Mouse (Mus musculus) MEL (cell line): Measurements from ENCODE around the gene Fbp1. TPM values are rescaled to one million over a fixed set of nuclear protein-coding genes. Genes with fewer than 3 reads are reported as not detected.

ENCODE experiments used
- DNase-seq: peaks from one replicate; pipeline ENCODE4 v3.0.0; 2011; ENCODE audit warnings: low read depth, low spot score
- H3K27ac ChIP-seq: 2 replicates; pipeline ENCODE4 v1.5.1; 2012; ENCODE audit warnings: low read depth, mild to moderate bottlenecking, control low read depth, low read length, moderate library complexity; ENCODE audit not compliant: control insufficient read depth
- H3K27me3 ChIP-seq, 2 experiments: fragments of 150-350 bp in 1 of 2; sonication (generic) in 1 of 2; 2 replicates each; pipeline ENCODE4 v1.6.1; 2012; ENCODE audit warnings: low read length in 2 of 2, mild to moderate bottlenecking in 2 of 2, improper control_type of control experiment in 1 of 2, moderate library complexity in 1 of 2; ENCODE audit not compliant: insufficient read depth in 2 of 2, control insufficient read depth in 1 of 2
- H3K36me3 ChIP-seq, 2 experiments: 2 replicates each; pipeline ENCODE4 v1.6.1; 2012 to 2014; ENCODE audit warnings: low read length in 2 of 2, improper control_type of control experiment in 1 of 2, inconsistent platforms in 1 of 2, mild to moderate bottlenecking in 1 of 2; ENCODE audit not compliant: insufficient read depth in 2 of 2, control insufficient read depth in 1 of 2
- H3K4me1 ChIP-seq, 2 experiments: fragments of 150-350 bp in 1 of 2; sonication (generic) in 1 of 2; 2 replicates each; pipeline ENCODE4 v1.6.1; 2012; ENCODE audit warnings: low read length in 2 of 2, improper control_type of control experiment in 1 of 2, mild to moderate bottlenecking in 1 of 2; ENCODE audit not compliant: insufficient read depth in 2 of 2, control insufficient read depth in 1 of 2
- H3K4me3 ChIP-seq, 2 experiments: fragments of 150-350 bp in 1 of 2; sonication (generic) in 1 of 2; 2 replicates each; pipeline ENCODE4 v1.5.1; 2012; ENCODE audit warnings: low read depth in 2 of 2, low read length in 2 of 2, mild to moderate bottlenecking in 2 of 2, moderate library complexity in 2 of 2, control low read depth in 1 of 2, improper control_type of control experiment in 1 of 2; ENCODE audit not compliant: control insufficient read depth in 1 of 2, insufficient read depth in 1 of 2
- H3K79me2 ChIP-seq: 2 replicates; pipeline ENCODE4 v1.6.1; 2012; ENCODE audit warnings: mild to moderate bottlenecking, low read length, moderate library complexity; ENCODE audit not compliant: control insufficient read depth, poor library complexity, insufficient read depth
- H3K9ac ChIP-seq: 2 replicates; pipeline ENCODE4 v1.6.1; 2012; ENCODE audit warnings: low read depth, mild to moderate bottlenecking, control low read depth, low read length, moderate library complexity; ENCODE audit not compliant: control insufficient read depth, poor library complexity, severe bottlenecking
- H3K9me3 ChIP-seq: fragments of 150-350 bp; sonication (generic); replicated peaks from 2 replicates; pipeline ENCODE4 v1.6.1; 2012; ENCODE audit warnings: mild to moderate bottlenecking, low read length, improper control_type of control experiment, moderate library complexity; ENCODE audit not compliant: insufficient read depth
- BHLHE40 ChIP-seq: IDR thresholded peaks from 2 replicates; pipeline ENCODE4 v1.6.1; 2012; ENCODE audit warnings: low read depth, mild to moderate bottlenecking, inconsistent platforms, low read length, improper control_type of control experiment, borderline replicate concordance
- CHD2 ChIP-seq: IDR thresholded peaks from 2 replicates; pipeline ENCODE4 v1.6.1; 2011; ENCODE audit warnings: low read length, improper control_type of control experiment
- CTCF ChIP-seq, 3 experiments: IDR thresholded peaks in 2 of 3; conservative IDR thresholded peaks in 1 of 3; 2 replicates each; pipeline ENCODE4 v1.5.1; 2011 to 2012; ENCODE audit warnings: low read length in 3 of 3, low read depth in 2 of 3, mild to moderate bottlenecking in 2 of 3, improper control_type of control experiment in 1 of 3, inconsistent platforms in 1 of 3, mixed read lengths in 1 of 3, moderate library complexity in 1 of 3; ENCODE audit not compliant: control insufficient read depth in 1 of 3, insufficient read depth in 1 of 3, poor library complexity in 1 of 3, severe bottlenecking in 1 of 3
- ELF1 ChIP-seq: IDR thresholded peaks from 2 replicates; pipeline ENCODE4 v1.6.1; 2014; ENCODE audit warnings: low read depth, mild to moderate bottlenecking, inconsistent platforms, low read length, improper control_type of control experiment, moderate library complexity
- EP300 ChIP-seq, 2 experiments: IDR thresholded peaks; 2 replicates each; pipeline ENCODE4 v1.6.1; 2011; ENCODE audit warnings: improper control_type of control experiment in 2 of 2, low read length in 2 of 2, low read depth in 1 of 2, mild to moderate bottlenecking in 1 of 2
- ETS1 ChIP-seq: IDR thresholded peaks from 2 replicates; pipeline ENCODE4 v1.6.1; 2012; ENCODE audit warnings: low read depth, mild to moderate bottlenecking, inconsistent platforms, low read length, improper control_type of control experiment, moderate library complexity
- GABPA ChIP-seq: IDR thresholded peaks from 2 replicates; pipeline ENCODE4 v1.6.1; 2012; ENCODE audit warnings: low read depth, mild to moderate bottlenecking, inconsistent platforms, low read length, improper control_type of control experiment, moderate library complexity
- HCFC1 ChIP-seq: IDR thresholded peaks from 2 replicates; pipeline ENCODE4 v1.6.1; 2012; ENCODE audit warnings: low read depth, mild to moderate bottlenecking, inconsistent platforms, low read length, improper control_type of control experiment, moderate library complexity
- JUND ChIP-seq: IDR thresholded peaks from 2 replicates; pipeline ENCODE4 v1.6.1; 2011; ENCODE audit warnings: low read depth, mild to moderate bottlenecking, improper control_type of control experiment, low read length
- MAFK ChIP-seq: IDR thresholded peaks from 2 replicates; pipeline ENCODE4 v1.6.1; 2011; ENCODE audit warnings: low read depth, mild to moderate bottlenecking, low read length, improper control_type of control experiment, borderline replicate concordance
- MAX ChIP-seq: IDR thresholded peaks from 2 replicates; pipeline ENCODE4 v1.6.1; 2011; ENCODE audit warnings: low read length, improper control_type of control experiment
- MAZ ChIP-seq: IDR thresholded peaks from 2 replicates; pipeline ENCODE4 v1.6.1; 2012; ENCODE audit warnings: low read depth, mild to moderate bottlenecking, inconsistent platforms, low read length, improper control_type of control experiment
- MEF2A ChIP-seq: IDR thresholded peaks from 2 replicates; pipeline ENCODE4 v1.6.1; 2014; ENCODE audit warnings: low read depth, mild to moderate bottlenecking, inconsistent platforms, low read length, improper control_type of control experiment; ENCODE audit not compliant: poor library complexity, insufficient replicate concordance, severe bottlenecking; ENCODE audit errors: extremely low read depth
- MXI1 ChIP-seq: IDR thresholded peaks from 2 replicates; pipeline ENCODE4 v1.6.1; 2011; ENCODE audit warnings: mild to moderate bottlenecking, low read depth, low read length, improper control_type of control experiment
- MYB ChIP-seq: IDR thresholded peaks from 2 replicates; pipeline ENCODE4 v1.6.1; 2011; ENCODE audit warnings: mild to moderate bottlenecking, low read depth, low read length, improper control_type of control experiment
- NRF1 ChIP-seq: IDR thresholded peaks from 2 replicates; pipeline ENCODE4 v1.6.1; 2014; ENCODE audit warnings: low read depth, mild to moderate bottlenecking, inconsistent platforms, low read length, improper control_type of control experiment, moderate library complexity; ENCODE audit not compliant: poor library complexity, insufficient read depth, severe bottlenecking
- POLR2A ChIP-seq, 2 experiments: IDR thresholded peaks; 2 replicates each; pipeline ENCODE4 v1.6.1; 2011 to 2012; ENCODE audit warnings: low read length in 2 of 2, mild to moderate bottlenecking in 2 of 2, control low read depth in 1 of 2, improper control_type of control experiment in 1 of 2, low read depth in 1 of 2, moderate library complexity in 1 of 2; ENCODE audit not compliant: control insufficient read depth in 1 of 2, insufficient read depth in 1 of 2, poor library complexity in 1 of 2
- POLR2AphosphoS2 ChIP-seq: IDR thresholded peaks from 2 replicates; pipeline ENCODE4 v1.6.1; 2011; ENCODE audit warnings: low read length, improper control_type of control experiment
- RCOR1 ChIP-seq: IDR thresholded peaks from 2 replicates; pipeline ENCODE4 v1.6.1; 2012; ENCODE audit warnings: low read depth, mild to moderate bottlenecking, inconsistent platforms, low read length, improper control_type of control experiment
- SMC3 ChIP-seq: IDR thresholded peaks from 2 replicates; pipeline ENCODE4 v1.6.1; 2011; ENCODE audit warnings: low read depth, low read length, improper control_type of control experiment
- TAL1 ChIP-seq: IDR thresholded peaks from 2 replicates; pipeline ENCODE4 v1.6.1; 2012; ENCODE audit warnings: mild to moderate bottlenecking, inconsistent platforms, low read length, moderate library complexity, mixed read lengths
- TCF12 ChIP-seq: IDR thresholded peaks from 2 replicates; pipeline ENCODE4 v1.6.1; 2014; ENCODE audit warnings: low read depth, mild to moderate bottlenecking, inconsistent platforms, low read length, improper control_type of control experiment, moderate library complexity
- UBTF ChIP-seq: IDR thresholded peaks from 2 replicates; pipeline ENCODE4 v1.6.1; 2012; ENCODE audit warnings: low read depth, mild to moderate bottlenecking, inconsistent platforms, low read length, improper control_type of control experiment, moderate library complexity, borderline replicate concordance; ENCODE audit not compliant: insufficient read depth
- USF1 ChIP-seq: IDR thresholded peaks from 2 replicates; pipeline ENCODE4 v1.6.1; 2014; ENCODE audit warnings: low read depth, mild to moderate bottlenecking, inconsistent platforms, low read length, improper control_type of control experiment, moderate library complexity
- USF2 ChIP-seq, 2 experiments: IDR thresholded peaks; 2 replicates each; pipeline ENCODE4 v1.6.1; 2011 to 2012; ENCODE audit warnings: improper control_type of control experiment in 2 of 2, low read length in 2 of 2, borderline replicate concordance in 1 of 2, inconsistent platforms in 1 of 2, low read depth in 1 of 2, mild to moderate bottlenecking in 1 of 2; ENCODE audit not compliant: insufficient read depth in 1 of 2
- ZC3H11A ChIP-seq: IDR thresholded peaks from 2 replicates; pipeline ENCODE4 v1.6.1; 2012; ENCODE audit warnings: low read depth, mild to moderate bottlenecking, inconsistent platforms, low read length, improper control_type of control experiment
- ZNF384 ChIP-seq: IDR thresholded peaks from 2 replicates; pipeline ENCODE4 v1.6.1; 2012; ENCODE audit warnings: low read depth, mild to moderate bottlenecking, inconsistent platforms, low read length, improper control_type of control experiment
- polyA plus RNA-seq, 2 experiments: library from polyadenylated mRNA; stranded (reverse) in 1 of 2; unstranded in 1 of 2; fragments of >175 nt in 1 of 2; fragments of >200 nt in 1 of 2; gene quantifications; 2 replicates each; pipeline versions ENCODE4 v1.2.1 to v1.2.4; 2012; ENCODE audit warnings: low replicate concordance in 2 of 2, low read depth in 1 of 2; ENCODE audit not compliant: insufficient read length in 2 of 2, insufficient read depth in 1 of 2, missing spikeins in 1 of 2
- total RNA-seq: library from RNA; depleted of rRNA; stranded (reverse); fragments of 300-350 nt; gene quantifications from 2 replicates; pipeline ENCODE4 v1.2.3, GENCODE M21; 2012

Gene Fbp1
- total and polyA plus RNA-seq, 3 experiments, result not detected

DNA sequence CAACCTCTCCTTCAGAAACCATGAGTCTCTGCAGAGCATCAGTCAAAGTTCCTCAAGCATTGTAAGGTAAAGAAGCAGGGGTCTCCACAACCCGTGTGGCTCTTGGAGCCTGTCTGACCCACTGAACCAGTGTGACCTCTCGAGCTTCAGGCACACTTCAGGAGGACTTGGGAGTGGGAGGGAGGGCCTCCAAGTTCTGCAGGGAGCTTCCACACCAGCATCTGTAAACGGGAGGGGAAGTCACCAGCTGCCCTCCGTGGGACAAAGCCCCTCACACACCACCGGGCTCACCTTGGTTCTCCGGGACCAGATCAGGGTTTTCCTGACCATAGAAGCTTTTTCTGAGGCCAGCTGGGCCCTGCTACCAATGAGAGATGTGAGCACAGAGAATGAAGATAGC, 8.7 kb downstream of the Fbp1 start:
- DNase-seq, result no peak
- Histone ChIP-seq H3K4me3 (no peak overlapping the region), H3K9ac (no peak overlapping the region), H3K36me3 (no peaks in the 10 kb centered on the region; a peak in 2 of 4 replicates), H3K9me3 (no peaks in the 10 kb centered on the region), H3K4me1 (peaks cover 0 to 4% of the 10 kb centered on the region in 2 experiments; a peak in 1 of 4 replicates), H3K27me3 (no peaks in the 10 kb centered on the region), H3K27ac (no peak overlapping the region), H3K79me2 (no peaks in the 10 kb centered on the region)
- TF ChIP-seq ETS1 (no peak), ZNF384 (no peak), MYB (no peak), MAFK (no peak), MAZ (no peak), TCF12 (no peak), BHLHE40 (no peak), POLR2AphosphoS2 (no peak), USF2 (IDR thresholded peaks at IDR 0.05; ENCODE audit: borderline replicate concordance in 1 of 2, insufficient read depth in 1 of 2, low read depth in 1 of 2, low read length in 2 of 2) (no peak), HCFC1 (no peak), NRF1 (no peak), POLR2A (IDR thresholded peaks at IDR 0.05; ENCODE audit: control insufficient read depth in 1 of 2, insufficient read depth in 1 of 2, low read depth in 1 of 2, low read length in 2 of 2, poor library complexity in 1 of 2) (no peak), RCOR1 (no peak), SMC3 (no peak), EP300 (IDR thresholded peaks at IDR 0.05; ENCODE audit: low read depth in 1 of 2, low read length in 2 of 2) (no peak), ELF1 (no peak), CHD2 (no peak), CTCF (IDR thresholded peaks at IDR 0.05 in 2 of 3, conservative IDR thresholded peaks at IDR 0.05 in 1 of 3; ENCODE audit: control insufficient read depth in 1 of 3, insufficient read depth in 1 of 3, low read depth in 2 of 3, low read length in 3 of 3, poor library complexity in 1 of 3, severe bottlenecking in 1 of 3) (no peak), GABPA (no peak), MXI1 (no peak)

DNA sequence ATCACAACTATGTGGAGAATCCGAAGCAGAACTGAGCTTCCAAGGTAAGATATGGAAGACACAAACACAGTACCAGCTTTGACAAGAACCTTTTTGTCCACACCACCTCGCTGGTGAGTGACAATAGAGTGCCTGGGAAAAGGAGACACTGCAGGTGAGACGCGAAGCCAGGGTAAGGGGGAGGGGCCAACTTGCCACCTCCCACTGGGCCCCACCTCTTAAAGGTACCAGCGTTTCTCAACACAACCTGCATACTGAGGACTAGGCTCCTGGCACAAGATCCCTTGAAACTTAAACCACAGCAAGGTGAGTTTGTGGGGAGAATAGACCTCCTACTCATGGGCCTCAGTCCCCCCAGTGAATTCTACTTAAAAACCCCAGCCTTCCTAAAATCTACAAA, 10.8 kb downstream of the Fbp1 start:
- Histone ChIP-seq H3K9ac (no peak overlapping the region), H3K27ac (no peak overlapping the region), H3K79me2 (no peaks in the 10 kb centered on the region), H3K4me3 (no peak overlapping the region), H3K27me3 (no peaks in the 10 kb centered on the region), H3K9me3 (no peaks in the 10 kb centered on the region), H3K36me3 (no peaks in the 10 kb centered on the region; a peak in 2 of 4 replicates), H3K4me1 (peaks cover 0 to 4% of the 10 kb centered on the region in 2 experiments; a peak in 1 of 4 replicates)
- no peak for DNase-seq
- TF ChIP-seq JUND (no peak), SMC3 (no peak), ETS1 (no peak), HCFC1 (no peak), MYB (no peak), POLR2AphosphoS2 (no peak), UBTF (no peak), MAFK (no peak), ZC3H11A (no peak), TAL1 (no peak), MEF2A (no peak), USF1 (no peak), MXI1 (no peak), CHD2 (no peak), MAX (no peak), GABPA (no peak)
